Mouse (Mus musculus) kidney, adult 2 months (tissue): ENCODE measurements at regions not wholly inside any gene's neighbourhood (a gene's known extent, or its start where the extent isn't known, plus 50 kb on each side); places are given as distances from the start of the nearest gene placed in this dataset.

Experiments used
- DNase-seq: peaks from one replicate; pipeline ENCODE4 v3.0.0; 2021
- H3K27ac ChIP-seq: fragments of 200-500 bp; 2 replicates; pipeline ENCODE4 v1.5.1; 2012; ENCODE audit warnings: low read depth, low read length, control low read depth, inconsistent platforms; ENCODE audit not compliant: insufficient read depth
- H3K27me3 ChIP-seq: fragments of 200-500 bp; replicated peaks from 2 replicates; pipeline ENCODE4 v1.6.1; 2012; ENCODE audit warnings: mild to moderate bottlenecking, moderate library complexity, low read length, inconsistent platforms; ENCODE audit not compliant: control insufficient read depth, insufficient read depth
- H3K36me3 ChIP-seq: fragments of 200-500 bp; 2 replicates; pipeline ENCODE4 v1.6.1; 2012; ENCODE audit warnings: mild to moderate bottlenecking, moderate library complexity, low read length, inconsistent platforms; ENCODE audit not compliant: control insufficient read depth, insufficient read depth
- H3K4me1 ChIP-seq: fragments of 200-500 bp; 2 replicates; pipeline ENCODE4 v1.6.1; 2011; ENCODE audit warnings: low read length; ENCODE audit not compliant: control insufficient read depth, insufficient read depth
- H3K4me3 ChIP-seq: fragments of 200-500 bp; 2 replicates; pipeline ENCODE4 v1.5.1; 2011; ENCODE audit warnings: mild to moderate bottlenecking, low read depth, low read length, control low read depth; ENCODE audit not compliant: insufficient read depth
- CTCF ChIP-seq: fragments of 200-500 bp; conservative IDR thresholded peaks from 2 replicates; pipeline ENCODE4 v1.5.1; 2011; ENCODE audit warnings: low read depth, mild to moderate bottlenecking, control low read depth, low read length, moderate library complexity, mixed read lengths; ENCODE audit not compliant: insufficient read depth, insufficient read length
- POLR2A ChIP-seq: fragments of 200-500 bp; IDR thresholded peaks from one replicate; pipeline ENCODE4 v1.6.1; 2011; ENCODE audit warnings: low read depth, low read length, control low read depth
- WGBS: fragments of 180-500 bp; shearing (Covaris S2); methylation state at CpG from one replicate; pipeline ENCODE4 v1.1.7; 2018; 5-methylcytosine and 5-hydroxymethylcytosine counted together

DNA sequence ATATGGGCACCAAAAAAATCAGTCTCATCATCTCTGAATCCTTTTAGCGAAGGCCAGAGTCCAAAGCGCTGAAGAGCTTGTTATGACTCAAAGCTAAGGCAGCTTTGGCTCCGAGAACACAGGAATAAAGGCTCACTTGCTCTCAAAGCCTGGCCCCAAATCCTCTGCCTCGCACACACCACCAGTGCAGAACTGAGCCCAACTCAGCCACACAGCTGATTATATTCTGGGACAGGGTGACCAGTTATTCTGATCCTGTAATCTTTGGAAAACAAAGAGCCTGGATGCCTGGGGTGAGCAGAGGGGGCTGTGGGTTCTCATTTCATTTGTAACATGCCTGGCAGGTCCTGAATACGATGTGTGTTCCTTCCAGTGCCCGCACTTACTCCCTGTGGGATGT is 73.9 kb downstream of the Irx6 start:
- no peak for DNase-seq
- H3K27ac ChIP-seq: no peak overlapping the region
- no peak for TF ChIP-seq CTCF
- no peak for TF ChIP-seq POLR2A
- H3K27me3 ChIP-seq: no peaks in the 10 kb centered on the region
- no peaks in the 10 kb centered on the region for H3K4me1 ChIP-seq
- 80% methylated on average over 6 of the region's 6 CpGs for WGBS
- no peaks in the 10 kb centered on the region for H3K36me3 ChIP-seq
- no peak overlapping the region for H3K4me3 ChIP-seq

DNA sequence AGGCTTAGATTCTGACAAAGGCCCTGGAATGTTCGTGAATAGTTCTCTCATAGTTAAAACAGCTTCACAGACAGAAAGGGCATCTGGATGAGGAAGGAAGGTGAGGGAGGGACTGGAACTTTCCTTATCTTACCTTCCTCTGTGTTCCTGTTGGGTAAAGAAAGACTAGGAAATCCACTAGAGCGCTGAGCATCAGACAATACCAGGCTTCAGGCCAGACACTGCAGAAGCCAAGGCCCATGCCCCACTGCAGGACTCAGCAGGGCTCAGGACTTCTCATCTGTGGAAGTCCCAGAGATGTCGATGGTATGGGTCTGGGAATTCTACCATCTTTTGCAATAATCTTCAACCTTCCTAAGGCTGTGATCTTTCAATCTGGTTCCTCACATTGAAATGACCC is 67.2 kb upstream of the Mmp2 start:
- WGBS: 82% methylated on average over 3 of the region's 3 CpGs
- Histone ChIP-seq H3K4me3 (no peak overlapping the region), H3K27me3 (no peaks in the 10 kb centered on the region), H3K36me3 (no peaks in the 10 kb centered on the region), H3K4me1 (no peaks in the 10 kb centered on the region), H3K27ac (no peak overlapping the region)
- no peak for TF ChIP-seq POLR2A
- TF ChIP-seq CTCF: no peak
- DNase-seq: no peak

DNA sequence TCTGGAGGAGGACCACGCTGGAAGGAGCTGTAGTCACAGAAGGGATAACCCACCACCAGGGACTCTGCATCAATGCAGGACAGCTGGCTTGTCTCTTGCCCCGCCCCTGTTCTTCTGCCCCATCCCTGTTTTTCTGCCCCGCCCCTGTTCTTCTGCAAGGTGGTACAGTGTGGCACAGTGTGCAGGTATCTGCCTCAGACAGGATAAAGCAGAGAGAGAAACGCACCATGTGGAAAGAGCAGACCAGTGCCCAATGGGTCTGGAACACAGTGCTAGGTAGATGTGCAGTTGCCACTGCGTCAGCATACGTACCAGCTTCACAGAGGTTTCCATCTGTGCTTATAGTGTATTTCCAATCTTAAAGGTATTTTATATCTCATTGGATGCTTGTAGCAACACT is 66.2 kb upstream of the Mmp2 start:
- TF ChIP-seq CTCF: no peak
- no peak for TF ChIP-seq POLR2A
- H3K27ac ChIP-seq: no peak overlapping the region
- H3K4me1 ChIP-seq: no peaks in the 10 kb centered on the region
- whole genome bisulfite sequencing: 93% methylated on average over 6 of the region's 6 CpGs
- H3K27me3 ChIP-seq: no peaks in the 10 kb centered on the region
- DNase-seq: no peak
- no peaks in the 10 kb centered on the region for H3K36me3 ChIP-seq
- no peak overlapping the region for H3K4me3 ChIP-seq

DNA sequence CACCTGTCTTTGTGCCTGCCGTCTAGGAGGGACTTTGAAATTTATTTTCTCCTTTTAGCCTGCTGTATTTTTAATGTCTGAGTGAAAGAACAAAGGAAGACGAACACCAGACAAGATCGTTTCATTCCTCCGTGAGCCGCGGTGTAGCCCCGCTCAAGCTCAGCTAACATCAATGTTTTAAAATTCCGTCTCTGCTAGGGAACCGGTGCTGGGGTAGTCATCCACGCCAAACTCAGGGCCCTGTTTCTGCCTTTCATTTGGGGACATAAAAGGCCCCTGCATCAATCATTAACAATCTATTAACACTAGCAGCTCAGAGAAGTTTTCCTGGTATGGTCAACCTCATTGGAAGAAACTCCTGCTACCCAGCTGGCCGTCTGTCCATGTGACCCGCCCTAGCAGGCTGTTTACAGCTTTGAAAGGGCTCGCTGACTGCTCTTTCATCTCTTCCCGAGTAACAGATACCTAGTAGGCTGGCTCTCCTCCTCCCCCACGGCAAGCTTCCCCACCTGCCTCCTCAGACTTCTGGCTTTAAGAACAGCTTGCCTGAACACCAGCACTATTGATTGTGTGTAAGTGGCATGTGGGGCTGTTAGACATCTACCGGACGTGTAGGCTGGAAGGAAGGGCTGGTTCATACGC is 65.0 kb upstream of the Mmp2 start:
- DNase-seq: peak; percentile 7
- Histone ChIP-seq H3K36me3 (no peaks in the 10 kb centered on the region), H3K4me1 (no peaks in the 10 kb centered on the region), H3K27me3 (no peaks in the 10 kb centered on the region), H3K27ac (no peak overlapping the region), H3K4me3 (no peak overlapping the region)
- TF ChIP-seq POLR2A: no peak
- TF ChIP-seq CTCF: no peak
- 10% methylated on average over 18 of the region's 18 CpGs for WGBS

DNA sequence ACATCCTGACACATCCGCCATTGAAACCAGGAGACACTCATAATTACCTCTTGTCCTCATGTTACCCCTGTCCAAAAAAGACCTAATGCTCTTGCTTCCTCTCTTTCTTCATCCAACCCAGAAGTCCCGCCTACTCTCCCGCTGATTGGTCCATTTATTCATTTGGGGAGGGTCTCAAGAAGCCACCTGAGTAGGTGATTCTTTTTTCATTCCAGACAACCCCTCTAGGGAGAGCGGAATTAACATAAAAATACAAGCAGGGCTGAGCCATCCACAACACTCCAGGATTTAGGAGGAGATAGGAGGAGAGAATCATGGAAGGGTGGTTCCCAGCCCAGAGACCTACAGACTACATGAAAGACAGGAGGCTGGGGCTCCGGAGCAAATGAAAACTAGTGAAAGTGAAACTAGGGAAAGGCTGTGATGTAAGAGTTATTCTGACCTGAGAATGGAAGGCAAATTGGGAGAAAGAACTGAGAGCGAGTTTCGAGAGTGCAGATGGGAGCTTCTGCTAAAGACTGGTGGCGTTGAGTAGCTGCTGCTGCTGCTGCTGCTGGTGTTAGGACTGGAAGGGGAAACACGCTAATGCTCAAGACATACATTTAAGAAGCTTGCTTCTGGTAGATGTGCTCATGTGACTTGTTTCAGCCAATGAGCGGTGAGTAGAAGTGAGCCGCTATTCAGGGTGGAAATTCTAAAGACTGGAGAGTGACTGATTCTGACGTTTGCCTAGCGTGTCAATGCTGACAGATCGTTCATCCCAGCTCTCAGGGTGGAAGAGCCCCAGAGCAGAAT is 55.0 kb upstream of the Mmp2 start:
- DNase-seq: peak; percentile 3

DNA sequence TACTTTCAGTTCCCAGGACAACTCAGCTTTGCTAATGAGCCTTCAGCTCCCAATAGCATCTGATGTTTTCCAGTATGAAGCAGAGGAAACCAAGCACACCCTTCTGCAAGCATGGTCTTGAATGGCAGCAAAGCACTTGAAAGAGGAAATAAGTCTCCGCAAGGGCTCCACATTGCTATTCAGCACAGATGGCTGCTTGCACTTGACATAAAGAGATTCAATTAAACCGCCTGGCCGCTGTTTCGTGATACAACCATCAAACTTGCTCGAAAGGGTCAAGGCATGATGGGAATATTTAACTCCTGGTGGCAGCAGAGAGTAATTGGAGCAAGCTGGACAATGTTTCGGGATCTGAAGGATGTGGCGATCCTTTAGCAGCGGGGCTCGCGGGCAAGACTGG is 54.3 kb upstream of the Mmp2 start:
- H3K4me1 ChIP-seq: no peaks in the 10 kb centered on the region
- WGBS: 82% methylated on average over 10 of the region's 10 CpGs
- TF ChIP-seq POLR2A (no peak), CTCF (no peak)
- H3K27me3 ChIP-seq: no peaks in the 10 kb centered on the region
- H3K27ac ChIP-seq: no peak overlapping the region
- H3K36me3 ChIP-seq: no peaks in the 10 kb centered on the region
- no peak for DNase-seq
- H3K4me3 ChIP-seq: no peak overlapping the region

More for the DNA sequence above, 55.0 kb upstream of the Mmp2 start:
- Histone ChIP-seq H3K4me3 (peak overlapping the region; percentile 16; the same call in 1 of the 2 replicates), H3K4me1 (no peaks in the 10 kb centered on the region), H3K27ac (no peak overlapping the region), H3K27me3 (no peaks in the 10 kb centered on the region), H3K36me3 (no peaks in the 10 kb centered on the region)
- WGBS: 66% methylated on average over 14 of the region's 14 CpGs
- TF ChIP-seq CTCF: no peak
- no peak for TF ChIP-seq POLR2A

DNA sequence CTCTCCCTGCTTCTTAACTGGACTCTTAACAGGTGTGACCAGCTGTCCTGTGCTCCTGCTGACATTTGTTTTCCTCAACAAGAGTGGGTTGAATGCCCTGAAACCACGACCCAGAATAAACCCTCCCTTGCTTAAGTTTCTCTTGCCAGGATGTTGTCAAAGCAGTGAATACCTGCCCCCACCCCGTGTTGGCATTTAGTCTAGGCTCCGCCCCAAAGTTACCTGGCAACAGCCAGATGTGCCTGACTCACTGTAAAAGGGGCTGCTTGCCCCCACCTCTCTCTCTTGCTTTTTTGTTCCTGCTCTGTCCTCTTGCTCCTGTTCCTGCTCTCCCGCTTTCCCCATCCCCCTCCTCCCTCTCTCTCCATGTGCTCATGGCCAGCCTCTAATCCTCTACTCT is 51.9 kb upstream of the Mmp2 start:
- no peak for DNase-seq
- H3K27ac ChIP-seq: no peak overlapping the region
- H3K4me3 ChIP-seq: no peak overlapping the region
- 56% methylated on average over 4 of the region's 4 CpGs for WGBS
- no peaks in the 10 kb centered on the region for H3K27me3 ChIP-seq
- TF ChIP-seq CTCF: no peak
- TF ChIP-seq POLR2A: no peak
- no peaks in the 10 kb centered on the region for H3K4me1 ChIP-seq
- H3K36me3 ChIP-seq: no peaks in the 10 kb centered on the region
